Mouse (Mus musculus): ENCODE results near the gene Dpp9. TPM values are rescaled to one million over a fixed set of nuclear protein-coding genes. Genes with fewer than 3 reads are reported as not detected.

Dpp9 gene
- total RNA-seq, 2 experiments from 2014 or later = 68.3 to 71.4 TPM

DNA sequence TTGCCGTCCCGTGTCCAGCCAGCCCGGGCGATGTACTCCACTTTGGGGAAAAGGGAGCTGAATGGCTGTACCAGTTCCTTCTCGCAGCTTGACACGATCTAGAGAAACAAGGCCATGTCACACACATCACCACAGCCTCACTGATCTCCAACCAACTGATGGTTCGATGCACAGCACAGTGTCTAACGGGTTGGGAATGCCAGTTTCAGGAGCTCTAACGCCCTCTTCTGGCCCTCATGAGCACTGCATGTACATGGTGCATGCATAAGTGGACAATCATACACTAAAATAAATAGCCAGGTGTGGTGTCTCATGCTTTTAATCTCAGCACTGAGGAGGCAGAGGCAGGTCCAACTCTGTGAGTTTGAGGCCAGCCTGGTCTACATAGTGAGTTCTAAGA is 18.1 kb downstream of the Dpp9 start:
- intact Hi-C loops (cut with DNase I) = no loop called here

DNA sequence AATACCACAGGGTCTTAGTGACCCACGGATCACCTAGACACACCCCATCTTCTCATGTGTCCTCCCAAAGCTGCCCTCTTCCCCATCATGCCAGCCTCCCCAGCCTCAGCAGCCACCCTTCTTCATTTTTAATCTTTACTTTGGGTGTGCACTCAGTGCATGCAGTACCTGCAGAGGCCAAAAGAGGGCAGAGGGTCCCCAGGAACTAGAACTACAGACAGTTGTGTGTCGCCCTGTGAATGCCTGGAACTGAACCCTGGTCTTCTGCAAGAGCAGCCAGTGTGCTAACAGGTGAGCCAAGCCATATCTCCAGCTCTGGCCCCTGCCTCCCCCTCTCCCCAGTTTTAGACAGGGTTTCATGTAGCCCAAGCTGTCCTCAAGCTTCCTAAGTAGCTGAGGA is 21.8 kb downstream of the Dpp9 start:
- DNase-seq (ENCODE audit: low spot score in 2 of 2) = no peak
- intact Hi-C loops (cut with DNase I) = no loop called here

More for the DNA sequence above, 18.1 kb downstream of the Dpp9 start:
- DNase-seq (ENCODE audit: low spot score in 2 of 2) = no peak

DNA sequence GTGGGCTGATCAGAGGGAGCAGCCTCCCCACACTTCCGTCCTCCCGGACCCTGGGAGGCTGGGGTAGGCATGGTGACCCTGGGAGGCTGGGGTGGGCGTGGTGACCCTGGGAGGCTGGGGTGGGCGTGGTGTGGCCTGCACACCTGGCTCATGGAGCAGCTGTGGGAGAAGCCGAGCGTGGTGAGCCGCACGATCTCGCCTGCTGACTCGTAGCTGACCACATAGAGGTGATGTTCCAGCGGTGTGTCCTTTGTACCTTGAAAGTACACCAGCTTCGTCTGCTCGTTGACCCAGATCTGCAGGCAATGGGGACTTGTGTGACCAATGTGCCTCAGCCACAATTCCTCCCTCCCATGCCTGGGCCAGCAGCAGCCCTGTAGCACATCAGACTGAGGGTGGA is 23.9 kb downstream of the Dpp9 start:
- intact Hi-C loops (cut with DNase I) = no loop called here
- DNase-seq (ENCODE audit: low spot score in 2 of 2) = no peak

DNA sequence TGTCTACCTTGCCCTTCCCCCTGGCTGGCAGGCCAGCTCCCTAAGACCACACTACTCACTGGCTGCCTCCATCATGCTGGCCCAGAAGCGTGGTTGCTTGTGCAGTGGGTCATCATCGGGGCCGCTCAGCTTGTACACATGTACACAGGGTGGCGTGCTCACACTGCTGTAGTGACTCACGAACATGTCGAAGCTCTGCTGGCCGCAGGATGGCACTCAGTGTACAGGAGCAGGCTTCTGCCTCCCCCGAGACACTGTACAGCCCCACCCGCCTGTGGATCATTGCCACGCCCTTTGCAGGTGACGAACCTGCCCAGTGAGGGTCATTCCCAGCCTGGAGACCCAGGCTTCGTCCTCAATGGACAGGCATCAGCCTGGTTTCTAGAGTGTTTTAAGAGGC is 24.3 kb downstream of the Dpp9 start:
- intact Hi-C loops (cut with DNase I) = no loop called here
- no peak for DNase-seq (ENCODE audit: low spot score in 2 of 2)

DNA sequence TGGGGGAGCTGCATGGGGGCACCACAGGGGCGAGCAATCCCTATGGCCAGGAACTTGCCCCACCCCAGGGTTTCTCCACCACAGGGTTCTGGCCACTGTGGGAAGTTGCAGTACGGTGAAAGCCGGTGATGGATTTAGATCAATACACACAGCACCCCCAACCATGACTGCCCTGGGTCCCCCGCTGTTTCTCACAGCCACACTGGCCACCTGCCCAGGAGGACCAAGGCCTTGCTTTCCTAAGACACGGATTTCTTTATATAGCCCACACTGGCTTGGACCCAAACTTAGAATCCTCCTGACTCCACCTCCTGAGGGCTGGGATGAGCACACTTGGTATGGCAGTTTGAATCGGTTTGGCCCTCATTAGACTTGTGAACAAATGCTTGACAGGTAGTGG is 27.4 kb downstream of the Dpp9 start:
- intact Hi-C loops (cut with DNase I) = no loop called here
- no peak for DNase-seq (ENCODE audit: low spot score in 2 of 2)

DNA sequence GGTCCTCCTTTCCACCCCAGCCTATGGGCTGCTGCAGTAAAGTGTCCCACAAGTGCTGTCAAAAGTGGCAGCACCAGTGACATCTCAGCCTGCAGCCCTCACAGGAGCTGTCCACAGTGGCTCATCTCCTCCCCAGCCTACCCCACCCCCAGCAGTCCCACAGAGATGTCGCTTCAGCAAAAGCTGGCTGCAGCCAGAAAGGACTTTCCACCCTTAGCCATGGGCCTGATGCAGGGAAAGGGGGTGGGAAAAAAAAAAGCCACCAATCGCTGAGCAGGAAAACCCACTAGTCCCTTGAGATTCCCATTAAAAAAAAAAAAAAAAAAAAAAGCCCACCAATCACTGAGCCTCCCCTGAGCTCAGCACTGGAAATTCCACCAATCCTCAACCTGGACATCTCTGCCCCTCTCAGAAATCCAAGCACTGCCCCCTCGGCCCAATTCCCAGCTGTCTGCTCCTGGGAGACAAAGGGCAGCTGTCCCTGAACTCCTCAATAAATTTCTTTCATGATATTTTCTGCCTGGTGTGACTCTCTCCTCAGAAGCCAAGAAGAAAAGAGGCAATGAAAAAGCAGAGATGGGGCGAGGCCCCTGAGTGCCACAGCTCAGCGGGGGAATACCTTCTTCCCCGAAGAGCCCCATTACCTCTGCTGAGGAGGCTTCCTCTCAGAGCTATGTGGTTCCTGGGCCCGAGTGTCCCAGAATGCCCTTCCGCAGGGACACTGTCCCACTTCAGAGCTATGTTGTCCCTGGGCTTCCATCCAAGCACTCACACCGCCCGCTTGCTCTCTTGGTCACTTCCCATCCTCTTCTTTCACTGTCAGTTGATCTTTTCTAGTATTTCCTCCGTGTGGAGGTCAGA is 33.2 kb downstream of the Dpp9 start:
- peak in 1 of 2 experiments; percentile 40 for DNase-seq (ENCODE audit: low spot score in 2 of 2)
- intact Hi-C loops (cut with DNase I) = no loop called here

DNA sequence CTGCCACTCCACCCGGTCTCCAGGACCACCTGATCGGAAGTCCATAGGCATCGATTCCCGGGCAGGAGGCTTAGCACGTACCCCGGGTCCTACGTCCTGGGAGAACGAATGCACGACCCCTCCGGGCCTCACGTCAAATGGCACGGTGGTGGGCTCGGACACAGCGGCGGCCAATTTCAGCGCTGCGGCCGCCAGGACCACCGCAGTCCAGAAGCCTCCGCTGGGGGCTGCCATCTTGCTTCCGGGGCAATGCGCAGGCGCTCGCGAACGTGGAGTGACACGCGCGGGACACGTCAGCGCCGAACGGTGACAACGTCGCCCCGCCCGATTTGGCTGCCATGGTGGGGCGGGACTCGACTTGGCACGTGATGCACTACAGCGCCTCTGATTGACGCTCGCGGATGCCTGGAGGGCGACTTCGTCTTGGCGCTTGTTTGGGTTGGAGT is 35.0 kb downstream of the Dpp9 start, which contains the start of gene Mydgf:
Mydgf (minus strand) TSS at position 263 of the 446 bp plus-strand sequence.
- DNase-seq (ENCODE audit: low spot score in 2 of 2) = peak; percentile 98
- intact Hi-C loops (cut with DNase I) = no loop called here

DNA sequence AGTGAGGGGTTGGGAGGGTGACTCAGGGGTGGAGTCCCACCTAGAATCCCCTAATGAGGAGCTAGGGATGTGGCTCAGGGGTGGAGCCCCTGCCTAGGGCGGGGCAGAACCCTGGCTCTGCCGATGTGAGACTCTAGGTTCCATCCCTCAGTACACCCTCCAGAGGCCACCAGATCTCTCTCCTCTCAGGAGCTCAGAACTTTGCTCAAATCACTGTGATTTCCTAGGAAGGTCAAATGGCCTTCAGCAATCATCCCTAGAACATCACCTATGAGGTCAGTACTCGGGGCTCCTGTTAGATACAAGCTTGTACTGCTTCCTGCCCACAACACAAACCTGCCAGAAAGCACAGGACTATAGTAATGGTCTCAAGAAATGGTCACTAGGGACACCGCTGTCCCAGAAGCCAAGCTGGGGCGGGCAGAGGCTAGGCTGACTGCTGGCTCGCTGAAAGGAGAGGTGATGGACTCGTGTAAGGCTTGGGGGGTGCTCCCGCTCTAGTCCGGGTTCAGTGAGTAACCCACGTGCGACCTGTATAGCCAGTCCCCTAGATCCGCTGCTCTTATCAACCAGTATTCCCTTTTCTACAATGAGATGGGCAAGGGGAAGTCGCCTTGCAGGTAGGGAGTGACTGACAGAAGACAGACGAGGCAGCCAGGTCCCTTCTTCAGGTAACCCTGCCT is 35.6 kb downstream of the Dpp9 start:
- no peak for DNase-seq (ENCODE audit: low spot score in 2 of 2)
- intact Hi-C loops (cut with DNase I) = no loop called here

DNA sequence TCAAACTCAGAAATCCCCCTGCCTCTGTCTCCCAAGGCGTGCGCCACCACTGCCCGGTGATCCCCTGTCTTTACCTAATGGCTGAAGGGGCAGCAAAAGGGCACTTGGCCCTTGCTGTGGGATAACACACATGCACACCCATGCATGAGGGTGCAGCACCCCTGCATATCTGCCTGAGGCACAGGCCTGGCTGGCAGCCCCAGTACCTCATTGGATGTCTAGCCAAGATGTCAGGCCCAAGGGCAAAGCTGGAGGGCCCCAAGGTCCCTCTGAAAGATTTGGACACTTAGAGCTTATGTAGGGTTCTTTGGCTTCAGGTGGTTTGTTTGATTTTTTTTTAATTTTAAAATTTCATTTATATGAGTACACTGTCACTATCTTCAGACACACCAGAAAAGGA is 43.3 kb downstream of the Dpp9 start:
- intact Hi-C loops (cut with DNase I) = no loop called here
- no peak for DNase-seq (ENCODE audit: low spot score in 2 of 2)

DNA sequence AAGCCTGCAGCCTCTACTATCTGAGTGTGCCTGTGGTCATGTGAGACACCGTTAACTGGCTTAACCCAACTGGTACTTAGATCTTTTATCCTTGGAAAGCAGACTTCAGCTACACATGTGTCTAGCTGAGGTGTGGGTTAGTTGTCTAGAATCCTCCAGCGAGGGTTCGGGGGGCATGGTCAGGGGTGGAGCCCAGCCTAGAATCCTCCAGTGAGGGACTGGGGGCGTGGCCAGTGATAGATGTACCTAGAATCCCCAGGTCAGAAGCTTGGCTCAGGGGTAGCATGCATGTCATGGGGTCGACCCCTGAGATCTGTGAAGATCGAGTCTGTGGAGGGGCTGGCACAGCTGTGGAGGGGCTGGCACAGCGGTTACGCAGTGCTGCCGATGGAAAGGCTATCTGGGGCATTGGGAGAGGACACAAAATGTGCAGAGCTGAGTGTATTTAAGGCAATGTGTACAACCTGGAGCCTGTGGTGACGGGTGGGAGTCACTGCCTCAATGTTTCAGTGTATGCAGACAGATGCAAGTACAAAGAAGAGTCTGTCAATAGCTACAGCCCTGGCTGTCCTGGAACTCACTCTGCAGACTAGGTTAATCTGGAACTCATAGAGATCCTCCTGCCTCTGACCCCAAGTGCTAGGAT is 45.2 kb downstream of the Dpp9 start:
- intact Hi-C loops (cut with DNase I) = no loop called here
- no peak for DNase-seq (ENCODE audit: low spot score in 2 of 2)

DNA sequence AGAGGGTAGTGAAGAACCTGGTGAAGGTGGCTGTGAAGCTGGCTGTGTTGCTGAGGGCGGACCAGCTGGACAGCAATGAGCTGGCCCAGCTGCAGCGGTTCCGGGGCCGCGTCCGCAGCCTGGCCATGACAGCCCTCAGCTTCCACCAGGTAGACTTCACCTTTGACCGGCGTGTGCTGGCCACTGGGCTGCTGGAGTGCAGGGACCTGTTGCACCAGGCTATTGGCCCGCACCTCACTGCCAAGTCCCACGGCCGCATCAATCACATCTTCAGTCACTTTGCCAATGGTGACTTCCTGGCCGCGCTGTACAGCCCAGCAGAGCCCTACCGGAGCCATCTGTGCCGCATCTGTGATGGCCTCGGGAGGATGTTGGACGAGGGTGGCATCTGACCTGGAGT is 46.8 kb downstream of the Dpp9 start:
- intact Hi-C loops (cut with DNase I) = no loop called here
- DNase-seq (ENCODE audit: low spot score in 2 of 2) = no peak

DNA sequence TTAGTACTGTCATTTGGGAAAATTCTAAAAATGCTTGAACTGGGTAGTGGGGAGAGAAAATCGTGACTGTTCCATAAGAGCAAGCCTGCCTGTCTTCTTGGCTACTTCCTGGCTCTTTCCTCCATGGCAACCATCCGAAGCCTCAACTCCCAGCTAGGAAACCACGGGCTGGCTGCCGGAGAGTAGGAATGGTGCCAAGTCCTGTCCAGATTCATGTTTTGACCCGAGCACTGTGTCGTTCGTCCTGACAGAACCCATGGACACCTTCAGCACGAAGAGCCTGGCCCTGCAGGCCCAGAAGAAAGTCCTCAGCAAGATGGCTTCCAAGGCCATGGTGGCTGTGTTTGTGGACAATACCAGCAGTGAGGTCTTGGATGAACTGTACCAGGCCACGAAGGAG is 47.2 kb downstream of the Dpp9 start:
- DNase-seq (ENCODE audit: low spot score in 2 of 2) = no peak
- intact Hi-C loops (cut with DNase I) = no loop called here

DNA sequence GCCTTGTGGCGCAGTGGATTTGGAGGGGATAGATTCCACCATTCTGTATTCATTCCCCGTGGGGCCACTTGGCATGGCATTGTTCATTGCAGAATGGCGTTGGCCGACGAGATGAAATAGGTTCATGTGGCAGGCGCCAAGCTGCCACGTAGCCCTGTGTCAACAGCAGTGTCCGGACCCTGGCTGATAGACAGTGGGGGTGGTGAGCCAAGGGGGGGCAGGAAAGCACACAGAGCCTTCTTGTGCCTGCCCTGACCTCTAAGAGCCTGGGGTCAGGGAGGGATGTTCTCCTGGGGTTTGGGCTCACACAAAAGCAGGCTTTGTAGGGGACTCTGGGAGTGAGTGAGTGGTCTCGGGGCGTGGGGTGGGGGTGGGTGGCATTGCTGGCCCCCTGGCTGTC is 48.1 kb downstream of the Dpp9 start:
- no peak for DNase-seq (ENCODE audit: low spot score in 2 of 2)
- intact Hi-C loops (cut with DNase I) = no loop called here

DNA sequence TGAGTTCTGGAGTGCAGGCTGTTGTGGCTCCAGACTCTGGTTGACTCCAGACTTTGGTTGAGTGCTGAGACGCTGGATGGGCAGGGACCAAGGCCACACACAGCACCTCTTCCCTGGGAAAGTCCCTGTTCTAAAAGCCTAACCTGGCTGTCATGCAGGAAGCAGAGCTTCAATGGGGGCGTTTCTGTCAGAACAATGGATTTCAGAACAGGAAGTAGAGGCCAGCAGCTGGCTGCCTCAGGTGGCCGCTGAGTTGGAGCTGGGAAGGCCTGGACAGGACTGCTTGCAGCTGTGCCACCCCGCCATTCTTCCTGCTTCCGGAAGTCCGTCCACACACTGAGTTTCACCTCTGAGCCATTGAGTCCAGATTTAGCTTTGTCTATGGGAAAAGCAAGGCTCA is 48.9 kb downstream of the Dpp9 start:
- intact Hi-C loops (cut with DNase I) = no loop called here
- no peak for DNase-seq (ENCODE audit: low spot score in 2 of 2)

DNA sequence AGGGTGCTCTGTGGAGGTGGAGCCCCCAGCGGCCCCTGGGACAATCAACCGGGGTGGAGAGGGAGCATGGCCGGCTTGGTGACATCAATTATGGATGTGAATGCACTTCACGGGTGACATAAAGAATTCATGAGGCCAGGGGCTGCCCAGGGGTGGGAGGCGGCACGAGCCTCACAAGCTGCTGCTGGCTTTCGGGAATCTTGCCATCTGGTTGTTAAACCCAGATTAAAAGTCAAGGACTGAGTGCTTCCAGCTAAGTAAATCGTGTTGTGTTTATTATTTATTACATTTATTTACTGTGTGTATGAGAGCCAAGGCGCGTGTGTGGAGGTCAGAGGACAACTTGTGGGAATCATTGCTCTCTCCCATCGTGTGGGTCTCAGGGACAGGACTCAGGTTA is 53.0 kb downstream of the Dpp9 start:
- intact Hi-C loops (cut with DNase I) = no loop called here

DNA sequence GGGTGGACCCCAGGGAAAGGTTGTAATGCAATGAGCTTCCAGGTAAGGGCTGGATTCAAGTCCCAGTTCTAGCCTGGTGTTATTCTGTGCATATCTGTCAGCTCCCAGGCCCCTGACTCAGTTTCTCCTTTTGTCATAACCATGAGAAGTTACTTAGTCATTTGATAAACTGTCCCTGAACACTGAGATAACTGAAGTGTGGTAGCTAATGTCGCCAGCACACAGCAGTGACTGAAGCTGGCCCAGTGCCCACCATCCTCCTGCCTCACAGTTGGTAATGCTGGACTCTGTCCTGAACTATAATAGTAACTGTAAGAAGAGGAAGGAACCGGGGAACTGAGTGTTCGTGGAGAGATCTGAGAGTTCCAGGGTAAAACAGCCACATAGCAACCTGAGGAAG is 54.2 kb downstream of the Dpp9 start:
- intact Hi-C loops (cut with DNase I) = no loop called here
- no peak for DNase-seq (ENCODE audit: low spot score in 2 of 2)

More for the DNA sequence above, 53.0 kb downstream of the Dpp9 start:
- DNase-seq (ENCODE audit: low spot score in 2 of 2) = no peak

DNA sequence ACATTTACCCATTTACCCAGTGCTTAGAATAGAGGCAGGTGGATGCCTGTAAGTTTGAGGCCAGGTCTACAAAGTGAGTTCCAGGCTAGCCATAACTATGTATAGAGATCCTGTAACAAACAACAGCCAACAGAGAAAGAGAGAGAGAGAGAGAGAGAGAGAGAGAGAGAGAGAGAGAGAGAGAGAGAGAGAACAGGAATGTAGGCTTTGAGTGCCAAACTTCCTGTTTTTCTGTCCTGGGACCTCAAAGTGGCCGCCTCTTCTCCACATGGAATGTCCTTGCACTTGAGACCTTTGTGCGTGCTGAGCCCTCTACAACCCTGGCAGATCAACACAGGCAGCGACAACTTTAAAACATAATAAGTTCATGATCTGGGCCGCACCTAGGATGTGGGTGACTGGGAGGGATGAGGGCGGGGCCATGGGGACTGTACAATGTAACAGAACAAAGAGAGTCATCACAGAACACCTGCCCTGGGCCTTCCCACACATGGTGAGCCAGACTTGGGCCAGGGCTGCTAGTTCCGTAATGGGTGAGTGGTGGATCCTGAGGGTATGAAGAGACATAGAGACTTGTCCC is 55.1 kb downstream of the Dpp9 start:
- intact Hi-C loops (cut with DNase I) = loop anchor here (2.0 kb wide), 1 partner anchor 23 kb away; the partner anchor contains the start of gene Sema6b
- no peak for DNase-seq (ENCODE audit: low spot score in 2 of 2)

DNA sequence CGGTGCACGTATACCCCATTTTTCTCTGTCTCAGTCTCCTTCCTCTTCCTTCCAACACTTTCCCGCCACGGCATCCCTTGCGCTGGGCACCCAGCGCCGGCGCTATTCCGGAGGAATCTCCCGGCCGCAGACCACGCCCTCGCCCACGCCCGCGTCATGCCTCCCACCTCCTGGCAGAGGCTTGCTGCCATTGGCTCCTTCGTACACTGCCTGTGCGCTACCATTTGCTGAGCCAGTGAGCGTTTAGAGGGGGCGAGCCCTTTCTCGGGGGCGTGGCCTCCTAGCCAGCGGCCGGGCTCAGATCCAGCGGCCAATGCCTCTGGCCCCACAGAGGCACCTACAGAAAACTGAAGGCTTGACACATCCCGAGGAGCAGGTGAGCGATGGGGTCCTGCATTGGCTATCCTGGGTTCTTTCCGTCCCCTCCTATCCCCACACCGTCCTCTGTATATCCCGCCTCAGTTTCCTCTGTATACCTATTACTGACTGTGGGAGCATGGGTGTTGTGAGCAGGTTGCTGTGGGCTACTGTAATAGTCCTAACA is 56.4 kb downstream of the Dpp9 start, which contains the start of gene Tnfaip8l1:
Tnfaip8l1 (plus strand) TSS at position 247 of the 544 bp plus-strand sequence.
- peak; percentile 95 to 98 for DNase-seq (ENCODE audit: low spot score in 2 of 2)
- intact Hi-C loops (cut with DNase I) = loop anchor here (2.0 kb wide), 1 partner anchor 22 kb away; the partner anchor contains the start of gene Sema6b

DNA sequence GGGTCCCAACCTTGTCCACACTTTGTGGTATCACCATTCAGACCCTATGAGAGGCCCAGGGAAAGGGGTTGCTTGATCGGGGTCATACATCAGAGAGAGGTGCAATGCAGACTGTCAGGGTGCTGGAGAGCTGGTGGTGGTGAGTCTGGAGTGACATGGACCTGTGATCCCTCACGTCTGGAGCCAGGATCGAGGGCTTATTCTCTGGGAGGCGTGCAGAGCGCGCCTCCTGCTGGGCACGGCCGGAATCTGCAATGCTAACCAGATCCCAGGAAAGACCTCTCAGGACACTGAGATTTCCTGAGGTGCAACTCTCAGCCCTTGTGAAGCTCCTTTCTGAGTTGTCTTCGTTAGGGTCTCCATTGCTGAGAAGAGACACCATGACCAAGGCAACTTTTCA is 59.0 kb downstream of the Dpp9 start:
- DNase-seq (ENCODE audit: low spot score in 2 of 2) = peak; percentile 62 to 71
- intact Hi-C loops (cut with DNase I) = loop anchor here (2.0 kb wide), 1 partner anchor 27 kb away; no protein-coding TSS in a partner anchor

DNA sequence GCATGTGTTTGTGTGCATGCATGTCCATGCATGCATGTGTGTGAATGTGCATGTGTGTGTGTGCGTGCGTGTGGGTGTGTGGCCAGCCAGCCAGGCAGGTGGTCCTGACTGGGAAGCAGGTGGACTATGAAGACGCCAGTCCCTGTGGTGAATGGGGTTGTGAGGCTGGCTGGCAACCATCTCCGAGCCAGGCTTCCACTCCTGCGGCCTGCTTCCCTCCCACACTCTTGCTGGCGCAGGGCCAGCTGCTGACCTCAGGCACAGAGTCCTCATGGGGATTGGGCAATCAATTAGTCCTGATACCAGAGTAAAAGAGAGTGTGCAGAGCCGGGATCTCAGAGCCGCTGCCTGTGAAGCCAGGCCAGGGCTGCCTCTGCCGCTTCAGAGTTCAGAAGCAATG is 65.1 kb downstream of the Dpp9 start:
- DNase-seq (ENCODE audit: low spot score in 2 of 2) = no peak
- intact Hi-C loops (cut with DNase I) = no loop called here

Data from left cerebral cortex, postnatal 25 days (tissue).